ENCODE assay signal across 25 mouse cellular contexts in the genomic region with DNA sequence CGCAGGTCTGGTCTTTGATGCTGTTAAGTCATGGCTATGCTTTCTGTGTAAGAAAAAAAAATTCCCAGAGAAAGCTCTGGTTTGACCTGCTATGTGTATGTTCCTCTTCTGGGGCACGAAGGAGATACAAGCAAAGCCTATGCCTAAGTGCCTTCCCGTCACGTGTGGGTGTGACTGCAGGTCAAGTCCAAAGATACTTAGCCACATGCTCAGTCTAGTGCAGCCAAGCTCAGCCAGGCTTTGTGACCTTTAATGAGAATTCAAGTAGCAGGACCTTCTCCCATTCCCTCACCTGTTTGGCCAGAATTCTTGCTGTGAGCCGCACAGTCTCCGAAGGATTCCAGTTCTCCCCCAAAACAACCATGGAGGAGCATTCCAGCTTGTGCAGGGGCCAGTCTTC. TPM values are rescaled to one million over a fixed set of nuclear protein-coding genes. Genes with fewer than 3 reads are reported as not detected.
DNase-seq lines count a peak whose midpoint lies in the region; ATAC-seq and TF ChIP-seq lines count a peak whose summit lies in the region.
"Had no signal": no experiment of that assay in that cellular context is flagged by ENCODE, and none has a peak within 500 bp of the region (broad histone marks: within the 10 kb centered on the region; RNA-seq: fewer than 3 reads in every experiment).

No protein-coding gene starts in this region.

- H3K4me3 ChIP-seq in gastrocnemius, adult 2 months, result peak overlapping the region; percentile 49
- no peak overlapping the region for H3K4me3 ChIP-seq in heart, embryonic 13.5 days
- H3K4me3 ChIP-seq in stomach, embryonic 16.5 days (replicated peaks; ENCODE audit: low read length), result no peak overlapping the region
- no peak overlapping the region for H3K4me3 ChIP-seq in stomach, postnatal 0 days (ENCODE audit: low read depth, low read length)
- H3K4me3 ChIP-seq in embryonic facial prominence, embryonic 10.5 days, result no peak overlapping the region
- H3K4me3 ChIP-seq: embryonic facial prominence, embryonic 15.5 days; intestine, embryonic 15.5 days; limb, embryonic 10.5 days; liver, embryonic 15.5 days; lung, embryonic 15.5 days; megakaryocyte, embryonic 14.5 days; midbrain, embryonic 13.5 days had no signal

- no peak for TF ChIP-seq EP300 in stomach, postnatal 0 days (optimal IDR thresholded peaks at IDR 0.05)

- peak overlapping the region; percentile 58 for H3K9ac ChIP-seq in heart, embryonic 13.5 days
- 0 out of 2 replicates have a peak overlapping the region, but pooled peaks have one; percentile 24 for H3K9ac ChIP-seq in stomach, embryonic 16.5 days (ENCODE audit: low read length)
- no peak overlapping the region for H3K9ac ChIP-seq in stomach, postnatal 0 days (ENCODE audit: low read length)
- H3K9ac ChIP-seq: embryonic facial prominence, embryonic 15.5 days; intestine, embryonic 15.5 days; liver, embryonic 15.5 days; lung, embryonic 15.5 days; midbrain, embryonic 13.5 days had no signal

- peaks cover 56% of the 10 kb centered on the region for H3K4me1 ChIP-seq in heart, embryonic 13.5 days
- H3K4me1 ChIP-seq in stomach, embryonic 16.5 days (ENCODE audit: control insufficient read depth, insufficient read depth, low read length), result no peaks in the 10 kb centered on the region
- no peaks in the 10 kb centered on the region for H3K4me1 ChIP-seq in stomach, postnatal 0 days (replicated peaks; ENCODE audit: control insufficient read depth, insufficient read depth)
- peaks cover 13% of the 10 kb centered on the region for H3K4me1 ChIP-seq in embryonic facial prominence, embryonic 10.5 days
- H3K4me1 ChIP-seq: embryonic facial prominence, embryonic 15.5 days; intestine, embryonic 15.5 days; liver, embryonic 15.5 days; lung, embryonic 15.5 days had no signal

- H3K27me3 ChIP-seq in heart, embryonic 13.5 days (replicated peaks), result no peaks in the 10 kb centered on the region
- no peaks in the 10 kb centered on the region for H3K27me3 ChIP-seq in stomach, embryonic 16.5 days (ENCODE audit: control insufficient read depth, insufficient read depth, low read length)
- H3K27me3 ChIP-seq in stomach, postnatal 0 days (ENCODE audit: control insufficient read depth, insufficient read depth, low read length), result no peaks in the 10 kb centered on the region
- H3K27me3 ChIP-seq in embryonic facial prominence, embryonic 10.5 days (replicated peaks; ENCODE audit: low read depth, poor library complexity, severe bottlenecking), result no peaks in the 10 kb centered on the region
- H3K27me3 ChIP-seq: embryonic facial prominence, embryonic 15.5 days; intestine, embryonic 15.5 days; liver, embryonic 15.5 days; lung, embryonic 15.5 days; megakaryocyte, embryonic 14.5 days; midbrain, embryonic 13.5 days had no signal

- intact Hi-C loops in gastrocnemius, adult 2 months (cut with DNase I), result no loop called here
- intact Hi-C loops in gastrocnemius, postnatal 14 days (cut with DNase I; ENCODE audit: low total_unique reads), result no loop called here

- H3K36me3 ChIP-seq in heart, embryonic 13.5 days, result peaks cover 55% of the 10 kb centered on the region
- H3K36me3 ChIP-seq in stomach, embryonic 16.5 days (ENCODE audit: control insufficient read depth, insufficient read depth, low read length), result 0 out of 2 replicates have a peak, but pooled peaks cover 9% of the 10 kb centered on the region
- 0 out of 2 replicates have a peak, but pooled peaks cover 3% of the 10 kb centered on the region for H3K36me3 ChIP-seq in stomach, postnatal 0 days (ENCODE audit: control insufficient read depth, insufficient read depth, low read length)
- peaks cover 69% of the 10 kb centered on the region for H3K36me3 ChIP-seq in embryonic facial prominence, embryonic 10.5 days (replicated peaks)

- peak overlapping the region; percentile 94 for H3K27ac ChIP-seq in gastrocnemius, adult 2 months
- H3K27ac ChIP-seq in heart, embryonic 13.5 days (replicated peaks), result peak overlapping the region; percentile 78
- no peak overlapping the region for H3K27ac ChIP-seq in stomach, embryonic 16.5 days (ENCODE audit: low read length)
- no peak overlapping the region for H3K27ac ChIP-seq in stomach, postnatal 0 days (replicated peaks)
- H3K27ac ChIP-seq in embryonic facial prominence, embryonic 10.5 days (replicated peaks), result no peak overlapping the region
- H3K27ac ChIP-seq: embryonic facial prominence, embryonic 15.5 days; intestine, embryonic 15.5 days; liver, embryonic 15.5 days; lung, embryonic 15.5 days; midbrain, embryonic 13.5 days had no signal

- H3K4me2 ChIP-seq in heart, embryonic 13.5 days, result no peak overlapping the region
- no peak overlapping the region for H3K4me2 ChIP-seq in stomach, embryonic 16.5 days (ENCODE audit: low read depth, low read length)
- no peak overlapping the region for H3K4me2 ChIP-seq in stomach, postnatal 0 days (replicated peaks; ENCODE audit: low read depth)
- H3K4me2 ChIP-seq: embryonic facial prominence, embryonic 15.5 days; intestine, embryonic 15.5 days; liver, embryonic 15.5 days; lung, embryonic 15.5 days; midbrain, embryonic 13.5 days had no signal

- ATAC-seq in heart, embryonic 13.5 days (ENCODE audit: extremely low read depth, insufficient number of reproducible peaks, low FRiP score, low TSS enrichment), result no peak
- ATAC-seq in stomach, embryonic 16.5 days (ENCODE audit: insufficient read depth, low FRiP score), result no peak
- no peak for ATAC-seq in stomach, postnatal 0 days (ENCODE audit: low FRiP score, low TSS enrichment)
- ATAC-seq: forebrain, embryonic 14.5 days; hindbrain, embryonic 16.5 days; intestine, embryonic 15.5 days; midbrain, embryonic 13.5 days had no signal

- 68% methylated on average over 6 of the region's 6 CpGs for WGBS in heart, embryonic 13.5 days
- 86% methylated on average over 6 of the region's 6 CpGs for WGBS in stomach, embryonic 16.5 days
- 86% methylated on average over 6 of the region's 6 CpGs for WGBS in stomach, postnatal 0 days
- WGBS in embryonic facial prominence, embryonic 10.5 days, result 95% methylated on average over 6 of the region's 6 CpGs

- no peak for TF ChIP-seq CTCF in gastrocnemius, adult 2 months (IDR thresholded peaks at IDR 0.05)
- no peak for TF ChIP-seq CTCF in stomach, postnatal 0 days (IDR thresholded peaks at IDR 0.05; ENCODE audit: low read depth)

- DNase-seq in gastrocnemius, adult 2 months, result peak; percentile 73
- DNase-seq in gastrocnemius, postnatal 14 days, result no peak
- no peak for DNase-seq in heart, postnatal 4 days
- no peak for DNase-seq in stomach, postnatal 0 days (ENCODE audit: low spot score)
- DNase-seq in skeletal muscle tissue, adult 2 months (ENCODE audit: low read depth, low spot score), result peak; percentile 89
- DNase-seq in embryonic facial prominence, embryonic 10.5 days (ENCODE audit: low spot score), result no peak
- DNase-seq: adrenal gland, postnatal 14 days; cerebellum, adult 8-10 months; cerebellum, postnatal 36 days; gastrocnemius, postnatal 25 days; liver; lung, postnatal 36 days; right cerebral cortex, postnatal 25 days; thymus, postnatal 4 days had no signal

- H3K9me3 ChIP-seq in heart, embryonic 13.5 days, result no peaks in the 10 kb centered on the region
- no peaks in the 10 kb centered on the region for H3K9me3 ChIP-seq in stomach, embryonic 16.5 days (replicated peaks; ENCODE audit: control insufficient read depth, low read length)
- no peaks in the 10 kb centered on the region for H3K9me3 ChIP-seq in stomach, postnatal 0 days (ENCODE audit: control insufficient read depth, low read length)
- H3K9me3 ChIP-seq in embryonic facial prominence, embryonic 10.5 days, result no peaks in the 10 kb centered on the region
- H3K9me3 ChIP-seq: embryonic facial prominence, embryonic 15.5 days; intestine, embryonic 15.5 days; limb, embryonic 10.5 days; liver, embryonic 15.5 days; lung, embryonic 15.5 days; megakaryocyte, embryonic 14.5 days; midbrain, embryonic 13.5 days had no signal

RNA-seq across cellular contexts. Expression of a gene that starts 22.6 kb away (rescaled TPM):
- 100 to 1,000 TPM; 200 to 329 TPM for total RNA-seq in gastrocnemius, adult 2 months (2021)
- total RNA-seq in gastrocnemius, postnatal 14 days (2021), result 100 to 1,000 TPM; 148 to 151 TPM
- polyA plus RNA-seq in heart, embryonic 13.5 days (2015; fragmentation: Nextera tagmentation; extraction: Ambion mirVana), result 187 and 209 TPM in 2 replicates
- total RNA-seq in heart, postnatal 4 days (2021), result 100 to 1,000 TPM; 192 to 202 TPM
- polyA plus RNA-seq in stomach, embryonic 16.5 days (2015; fragmentation: Nextera tagmentation; extraction: Ambion mirVana), result 79.8 and 89.3 TPM in 2 replicates
- polyA plus RNA-seq in stomach, postnatal 0 days (2015; fragmentation: Nextera tagmentation; extraction: Ambion mirVana), result 59.0 and 61.7 TPM in 2 replicates
- polyA plus RNA-seq in embryonic facial prominence, embryonic 10.5 days (2016; fragmentation: Nextera tagmentation; extraction: Ambion mirVana), result 78.5 and 84.3 TPM in 2 replicates

Comparison
In these comparisons a context has a peak if more than half of its experiments do, and no peak if none do; other contexts are left out.
1. DNase-seq: peak in gastrocnemius, adult 2 months (single experiment) and skeletal muscle tissue, adult 2 months (single experiment); none in gastrocnemius, postnatal 14 days (single experiment), heart, postnatal 4 days (single experiment), stomach, postnatal 0 days (single experiment) and embryonic facial prominence, embryonic 10.5 days (single experiment).
2. H3K27ac ChIP-seq: peak in gastrocnemius, adult 2 months (single experiment) and heart, embryonic 13.5 days (single experiment); none in stomach, embryonic 16.5 days (single experiment), stomach, postnatal 0 days (single experiment) and embryonic facial prominence, embryonic 10.5 days (single experiment).